ENCODE assay signal across 15 mouse cellular contexts in genomic region chr2:128549963-128550362, GRCm38 (mm10). TPM values are rescaled to one million over a fixed set of nuclear protein-coding genes. Genes with fewer than 3 reads are reported as not detected.
DNase-seq lines count a peak whose midpoint lies in the region; ATAC-seq and TF ChIP-seq lines count a peak whose summit lies in the region.
"Had no signal": no experiment of that assay in that cellular context is flagged by ENCODE, and none has a peak within 500 bp of the region (broad histone marks: within the 10 kb centered on the region; RNA-seq: fewer than 3 reads in every experiment).

No protein-coding gene starts in this region.

- no peaks in the 10 kb centered on the region for H3K79me2 ChIP-seq in heart, adult 2 months (replicated peaks; ENCODE audit: control insufficient read depth, insufficient read depth, low read length)

- no peak for TF ChIP-seq CTCF in heart, adult 2 months (IDR thresholded peaks at IDR 0.05)

- no peak overlapping the region for H3K4me3 ChIP-seq in heart, embryonic 14.5 days (ENCODE audit: control insufficient read depth in 1 of 2, insufficient read depth in 1 of 2, low read depth in 1 of 2, low read length in 2 of 2)
- H3K4me3 ChIP-seq in heart, adult 2 months = no peak overlapping the region
- no peak overlapping the region for H3K4me3 ChIP-seq in lung, embryonic 15.5 days
- no peak overlapping the region for H3K4me3 ChIP-seq in embryonic facial prominence, embryonic 14.5 days (ENCODE audit: low read depth, low read length)
- no peak overlapping the region for H3K4me3 ChIP-seq in liver, embryonic 13.5 days (replicated peaks)
- H3K4me3 ChIP-seq: myocyte had no signal

- H3K27me3 ChIP-seq in heart, embryonic 14.5 days (ENCODE audit: control insufficient read depth, insufficient read depth, low read length) = no peaks in the 10 kb centered on the region
- H3K27me3 ChIP-seq in heart, adult 2 months (ENCODE audit: control insufficient read depth, insufficient read depth, low read length) = no peaks in the 10 kb centered on the region
- H3K27me3 ChIP-seq in lung, embryonic 15.5 days = no peaks in the 10 kb centered on the region
- no peaks in the 10 kb centered on the region for H3K27me3 ChIP-seq in embryonic facial prominence, embryonic 14.5 days (replicated peaks; ENCODE audit: control insufficient read depth, insufficient read depth, low read length)
- no peaks in the 10 kb centered on the region for H3K27me3 ChIP-seq in liver, embryonic 13.5 days

- no peaks in the 10 kb centered on the region for H3K36me3 ChIP-seq in heart, embryonic 14.5 days (ENCODE audit: control insufficient read depth, insufficient read depth, low read length)
- H3K36me3 ChIP-seq in heart, adult 2 months (ENCODE audit: control insufficient read depth, insufficient read depth, low read length) = no peaks in the 10 kb centered on the region
- no peaks in the 10 kb centered on the region for H3K36me3 ChIP-seq in lung, embryonic 15.5 days
- no peaks in the 10 kb centered on the region for H3K36me3 ChIP-seq in embryonic facial prominence, embryonic 14.5 days (ENCODE audit: control insufficient read depth, insufficient read depth, low read length)
- no peaks in the 10 kb centered on the region for H3K36me3 ChIP-seq in liver, embryonic 13.5 days

- WGBS in heart, embryonic 14.5 days = 25% methylated on average over 6 of the region's 6 CpGs
- 37% methylated on average over 6 of the region's 6 CpGs for WGBS in heart, adult 2 months
- WGBS in lung, embryonic 15.5 days = 20% methylated on average over 6 of the region's 6 CpGs
- WGBS in embryonic facial prominence, embryonic 14.5 days = 36% methylated on average over 6 of the region's 6 CpGs
- WGBS in liver, embryonic 13.5 days (ENCODE audit: insufficient replicate concordance) = 48% methylated on average over 6 of the region's 6 CpGs

- H3K27ac ChIP-seq in heart, embryonic 14.5 days (replicated peaks in 1 of 2; ENCODE audit: control insufficient read depth in 1 of 2, insufficient read depth in 1 of 2, low read depth in 2 of 2, low read length in 2 of 2) = no peak overlapping the region
- no peak overlapping the region for H3K27ac ChIP-seq in heart, adult 2 months
- peak overlapping the region; percentile 51; the same call in 1 of the 2 replicates for H3K27ac ChIP-seq in lung, embryonic 15.5 days
- H3K27ac ChIP-seq in embryonic facial prominence, embryonic 14.5 days (replicated peaks; ENCODE audit: low read depth, low read length) = no peak overlapping the region
- H3K27ac ChIP-seq in liver, embryonic 13.5 days = no peak overlapping the region

- no peak for DNase-seq in heart, adult 2 months
- no peak for DNase-seq in lung, postnatal 25 days (ENCODE audit: low spot score)
- peak; percentile 66 for DNase-seq in embryonic facial prominence, embryonic 14.5 days (ENCODE audit: low spot score)
- no peak for DNase-seq in liver, embryonic 13.5 days
- no peak for DNase-seq in left cerebral cortex, postnatal 36 days (ENCODE audit: low spot score in 2 of 2)
- DNase-seq in ovary, postnatal 10 days (ENCODE audit: low spot score) = no peak
- DNase-seq: cerebellum, adult 18-20 months; kidney, postnatal 14 days; lung, adult 18-20 months had no signal

- H3K9ac ChIP-seq in heart, embryonic 14.5 days (ENCODE audit: low read length) = no peak overlapping the region
- H3K9ac ChIP-seq in heart, adult 2 months (ENCODE audit: low read depth, low read length) = no peak overlapping the region
- H3K9ac ChIP-seq in lung, embryonic 15.5 days = no peak overlapping the region
- no peak overlapping the region for H3K9ac ChIP-seq in embryonic facial prominence, embryonic 14.5 days (ENCODE audit: low read depth, low read length)
- H3K9ac ChIP-seq in liver, embryonic 13.5 days = no peak overlapping the region

- ATAC-seq in heart, embryonic 14.5 days (ENCODE audit: insufficient number of reproducible peaks, insufficient read depth, low FRiP score, low read depth) = peak; percentile 45
- peak; percentile 64 for ATAC-seq in lung, embryonic 15.5 days (ENCODE audit: borderline replicate concordance, extremely low read depth, low FRiP score, low TSS enrichment)
- 0 out of 2 replicates have a peak, but pooled peaks have one; percentile 31 for ATAC-seq in embryonic facial prominence, embryonic 14.5 days (ENCODE audit: low read depth)
- ATAC-seq in liver, embryonic 13.5 days (ENCODE audit: low read depth) = peak; percentile 31; the same call in 1 of the 2 replicates

- peaks cover 2 to 8% of the 10 kb centered on the region in 2 experiments; a peak in 2 of 4 replicates for H3K4me1 ChIP-seq in heart, embryonic 14.5 days (ENCODE audit: control insufficient read depth in 2 of 2, insufficient read depth in 2 of 2, low read length in 2 of 2)
- H3K4me1 ChIP-seq in heart, adult 2 months (ENCODE audit: control insufficient read depth, insufficient read depth, low read length) = no peaks in the 10 kb centered on the region
- peaks cover 37% of the 10 kb centered on the region for H3K4me1 ChIP-seq in lung, embryonic 15.5 days
- H3K4me1 ChIP-seq in embryonic facial prominence, embryonic 14.5 days (ENCODE audit: control insufficient read depth, insufficient read depth, low read length) = peaks cover 29% of the 10 kb centered on the region
- H3K4me1 ChIP-seq in liver, embryonic 13.5 days (replicated peaks) = peaks cover 4% of the 10 kb centered on the region; the same call in 1 of the 2 replicates

- TF ChIP-seq POLR2A in heart, adult 2 months (IDR thresholded peaks at IDR 0.05; ENCODE audit: insufficient read depth, low read depth, low read length) = no peak

- H3K4me2 ChIP-seq in heart, embryonic 14.5 days (ENCODE audit: low read length) = no peak overlapping the region
- 0 out of 2 replicates have a peak overlapping the region, but pooled peaks have one; percentile 11 for H3K4me2 ChIP-seq in lung, embryonic 15.5 days
- no peak overlapping the region for H3K4me2 ChIP-seq in embryonic facial prominence, embryonic 14.5 days (ENCODE audit: low read depth, low read length)
- no peak overlapping the region for H3K4me2 ChIP-seq in liver, embryonic 13.5 days

- no peaks in the 10 kb centered on the region for H3K9me3 ChIP-seq in heart, embryonic 14.5 days (ENCODE audit: control insufficient read depth, low read length)
- no peaks in the 10 kb centered on the region for H3K9me3 ChIP-seq in lung, embryonic 15.5 days
- no peaks in the 10 kb centered on the region for H3K9me3 ChIP-seq in embryonic facial prominence, embryonic 14.5 days (ENCODE audit: control insufficient read depth, low read length)
- H3K9me3 ChIP-seq in liver, embryonic 13.5 days (replicated peaks) = no peaks in the 10 kb centered on the region

- intact Hi-C loops in heart, adult 2 months (cut with DNase I) = no loop called here
- intact Hi-C loops in left cerebral cortex, postnatal 36 days (cut with DNase I) = no loop called here

- no peak for TF ChIP-seq EP300 in heart, adult 2 months (IDR thresholded peaks at IDR 0.05; ENCODE audit: insufficient read depth, low read depth, low read length)

RNA-seq across cellular contexts. Expression of gene Spdye4c, which starts 41.0 kb away (rescaled TPM):
- polyA plus RNA-seq in heart, embryonic 14.5 days (2014; fragmentation: Nextera tagmentation; extraction: Ambion mirVana) = not detected in 2 replicates
- total RNA-seq in heart, adult 2 months (2021) = not detected
- polyA plus RNA-seq in heart, adult 2 months (2012; rRNA removed) = not detected in 2 replicates
- not detected in 2 replicates for polyA plus RNA-seq in lung, embryonic 15.5 days (2015; fragmentation: Nextera tagmentation; extraction: Ambion mirVana)
- not detected in 2 replicates for polyA plus RNA-seq in embryonic facial prominence, embryonic 14.5 days (2014; fragmentation: Nextera tagmentation; extraction: Ambion mirVana)
- not detected in 2 replicates for polyA plus RNA-seq in liver, embryonic 13.5 days (2015; fragmentation: Nextera tagmentation; extraction: Ambion mirVana)
- not detected for total RNA-seq in left cerebral cortex, postnatal 36 days (2021)
- total RNA-seq: adrenal gland, postnatal 36 days; granulocyte monocyte progenitor cell, adult 5-6 weeks; left cerebral cortex, adult 8-10 months had no signal
- polyA plus RNA-seq: myocyte had no signal
